Mouse (Mus musculus): ENCODE results near the gene Gm8947.

DNA sequence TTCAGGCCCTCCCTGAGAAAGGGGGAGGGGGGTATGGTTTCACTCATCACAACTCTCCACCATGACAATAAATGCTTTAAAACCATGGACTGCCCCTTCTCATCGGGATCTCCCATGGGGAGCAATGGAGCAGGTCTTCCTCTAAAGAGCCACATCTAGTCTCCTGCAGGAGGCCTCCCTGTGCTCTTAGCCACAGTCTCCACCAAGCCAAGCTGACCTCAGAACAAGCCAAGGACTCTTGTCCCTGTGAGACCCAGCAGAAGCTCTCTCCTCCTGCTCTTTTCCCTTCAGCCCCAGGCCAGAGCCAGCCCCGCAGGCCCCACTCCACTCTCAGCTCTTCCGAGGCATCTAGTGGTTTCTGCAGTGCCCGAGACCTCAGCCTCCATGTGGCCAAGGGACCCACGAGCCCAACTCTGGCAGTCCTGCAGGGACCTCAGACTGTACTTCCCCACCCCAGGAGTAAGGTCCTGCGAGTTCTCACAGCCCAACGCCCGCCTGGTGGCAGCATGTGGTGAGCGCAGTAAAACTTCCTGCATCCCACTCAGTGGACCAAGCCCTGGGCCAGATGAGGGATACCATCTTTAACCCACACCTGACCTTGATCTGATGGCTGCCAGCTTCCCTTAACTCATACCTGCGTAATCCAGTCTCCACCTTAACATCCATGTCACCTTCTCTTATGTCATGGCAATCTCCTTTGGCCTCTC is 30.5 kb downstream of the Gm8947 start:
- TF ChIP-seq EP300 (IDR thresholded peaks at IDR 0.05; ENCODE audit: insufficient read depth, low read depth, low read length) (no peak), CTCF (IDR thresholded peaks at IDR 0.05; ENCODE audit: low read depth, low read length) (no peak), POLR2A (IDR thresholded peaks at IDR 0.05; ENCODE audit: insufficient read depth, low read length) (no peak)

All from ES-Bruce4 (cell line).